Mouse (Mus musculus): Measurements from ENCODE around the gene Masp1. TPM values are rescaled to one million over a fixed set of nuclear protein-coding genes. Genes with fewer than 3 reads are reported as not detected.

Masp1 gene
- polyA plus RNA-seq, 1 experiment: 16.4 TPM

DNA sequence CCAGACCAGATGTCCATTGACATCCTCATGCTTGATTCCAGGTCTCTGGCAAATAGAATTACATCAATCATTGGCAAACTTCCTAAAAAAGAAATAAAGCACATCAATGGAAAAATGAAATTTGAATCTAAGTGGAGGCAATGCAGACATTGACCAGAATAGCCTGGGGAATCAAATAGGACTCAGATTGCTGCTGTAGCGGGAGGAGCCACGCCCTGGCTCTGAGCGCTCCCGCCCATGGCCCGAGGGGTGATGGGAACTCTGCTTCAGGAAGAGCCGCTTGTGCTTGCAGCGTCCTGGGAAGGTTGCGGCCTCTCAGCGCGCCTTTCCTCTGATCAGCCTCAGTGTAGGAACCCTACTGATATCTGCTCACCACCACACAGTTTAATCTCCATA, 104.4 kb downstream of the Masp1 start:
- H3K4me3 ChIP-seq: no peak overlapping the region

DNA sequence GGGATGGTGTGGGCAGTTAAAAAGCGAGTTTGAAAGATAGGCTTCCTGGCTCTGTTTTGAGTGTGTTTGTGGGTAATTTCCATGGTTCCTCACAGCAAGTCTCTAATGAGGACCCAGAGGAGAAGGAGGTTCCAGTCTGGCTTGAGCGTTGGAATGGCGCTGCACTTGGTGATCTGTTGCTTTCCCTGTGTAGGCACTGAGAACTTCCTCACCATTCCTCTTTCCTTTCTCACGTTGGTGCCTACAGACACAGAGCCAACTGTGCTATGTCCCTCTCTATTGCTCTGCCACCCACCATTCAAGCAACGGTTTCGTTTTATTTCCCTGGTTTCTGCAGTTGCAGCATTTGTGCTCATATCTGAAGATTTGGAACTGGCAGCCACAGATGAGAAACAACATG, 107.7 kb downstream of the Masp1 start:
- no peaks in the 10 kb centered on the region for H3K36me3 ChIP-seq (ENCODE audit: control insufficient read depth, insufficient read depth)
- no peak overlapping the region for H3K4me2 ChIP-seq (ENCODE audit: low read depth)
- no peaks in the 10 kb centered on the region for H3K79me2 ChIP-seq (ENCODE audit: control insufficient read depth, insufficient read depth)
- H3K4me3 ChIP-seq: no peak overlapping the region
- TF ChIP-seq USF1 (IDR thresholded peaks at IDR 0.05; ENCODE audit: low read depth) (no peak), TCF3 (IDR thresholded peaks at IDR 0.05; ENCODE audit: insufficient read length, low read depth) (no peak), POLR2AphosphoS2 (IDR thresholded peaks at IDR 0.05; ENCODE audit: insufficient read length, low read depth) (no peak), TCF12 (IDR thresholded peaks at IDR 0.05; ENCODE audit: insufficient read depth, poor library complexity, severe bottlenecking) (no peak)
- H3K27me3 ChIP-seq (ENCODE audit: control insufficient read depth, insufficient read depth, insufficient read length): no peaks in the 10 kb centered on the region
- no peak overlapping the region for H3ac ChIP-seq (ENCODE audit: control insufficient read depth, insufficient read length)

More for the DNA sequence above, 104.4 kb downstream of the Masp1 start:
- H3ac ChIP-seq (ENCODE audit: control insufficient read depth, insufficient read length): no peak overlapping the region
- no peaks in the 10 kb centered on the region for H3K79me2 ChIP-seq (ENCODE audit: control insufficient read depth, insufficient read depth)
- H3K4me2 ChIP-seq (ENCODE audit: low read depth): peak overlapping the region; percentile 9
- TF ChIP-seq E2F4 (IDR thresholded peaks at IDR 0.05; ENCODE audit: insufficient read depth) (no peak), MYOG (IDR thresholded peaks at IDR 0.05; ENCODE audit: control insufficient read depth in 1 of 3, insufficient read depth in 1 of 3, insufficient read length in 2 of 3, low read depth in 2 of 3) (no peak), TCF3 (IDR thresholded peaks at IDR 0.05; ENCODE audit: insufficient read length, low read depth) (no peak), POLR2AphosphoS2 (IDR thresholded peaks at IDR 0.05; ENCODE audit: insufficient read length, low read depth) (no peak), USF1 (IDR thresholded peaks at IDR 0.05; ENCODE audit: low read depth) (no peak)
- no peaks in the 10 kb centered on the region for H3K36me3 ChIP-seq (ENCODE audit: control insufficient read depth, insufficient read depth)
- no peaks in the 10 kb centered on the region for H3K27me3 ChIP-seq (ENCODE audit: control insufficient read depth, insufficient read depth, insufficient read length)

DNA sequence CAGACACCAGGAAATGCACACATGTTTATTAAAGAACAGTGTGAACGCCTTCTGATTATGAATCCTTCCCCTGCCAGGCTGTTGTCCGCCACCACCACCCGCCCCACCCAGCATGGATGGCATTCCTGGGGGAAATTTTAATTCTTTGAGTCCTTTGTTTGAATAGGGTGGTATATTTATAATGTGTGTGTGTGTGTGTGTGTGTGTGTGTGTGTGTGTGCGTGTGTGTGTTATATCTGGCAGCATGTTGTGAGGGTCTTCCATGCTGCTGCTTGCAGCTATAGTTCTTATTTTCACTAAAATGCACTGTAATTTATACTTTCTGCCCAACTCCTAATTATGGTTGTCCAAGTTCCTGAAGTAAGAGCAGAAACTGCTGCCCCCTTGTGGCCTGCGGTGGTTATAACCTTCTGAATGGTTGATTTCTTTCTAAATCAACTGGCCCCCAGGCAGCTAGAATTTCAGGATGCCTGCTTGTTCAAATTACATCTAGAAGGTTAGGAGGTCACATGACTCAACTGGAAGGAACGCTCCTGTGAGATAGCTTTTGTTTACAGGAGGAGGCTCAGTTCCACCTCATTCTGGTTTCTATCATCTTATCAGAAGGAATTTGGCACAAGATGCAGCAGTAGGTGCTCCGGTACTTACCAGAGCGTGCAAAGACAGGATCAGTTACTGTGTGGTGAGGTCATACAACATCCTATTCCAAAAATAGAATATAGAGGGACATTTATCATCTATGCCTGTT, 117.4 kb downstream of the Masp1 start:
- TF ChIP-seq USF1 (IDR thresholded peaks at IDR 0.05; ENCODE audit: low read depth) (peak; percentile 35), E2F4 (IDR thresholded peaks at IDR 0.05; ENCODE audit: insufficient read depth) (no peak)
- Histone ChIP-seq H3ac (ENCODE audit: control insufficient read depth, insufficient read length) (no peak overlapping the region), H3K36me3 (ENCODE audit: control insufficient read depth, insufficient read depth) (no peaks in the 10 kb centered on the region), H3K27me3 (ENCODE audit: control insufficient read depth, insufficient read depth, insufficient read length) (no peaks in the 10 kb centered on the region), H3K79me2 (ENCODE audit: control insufficient read depth, insufficient read depth) (no peaks in the 10 kb centered on the region), H3K4me2 (ENCODE audit: low read depth) (peak overlapping the region; percentile 31), H3K4me3 (no peak overlapping the region)

- H3K4me2 ChIP-seq (ENCODE audit: low read depth): no peak overlapping the region
- no peak for TF ChIP-seq POLR2A (IDR thresholded peaks at IDR 0.05; ENCODE audit: insufficient read length, low read depth)
- no peak for TF ChIP-seq MAX (IDR thresholded peaks at IDR 0.05; ENCODE audit: low read depth)
- no peak for TF ChIP-seq USF1 (IDR thresholded peaks at IDR 0.05; ENCODE audit: low read depth)
- no peak for TF ChIP-seq TCF3 (IDR thresholded peaks at IDR 0.05; ENCODE audit: insufficient read length, low read depth)
- no peak for TF ChIP-seq TCF12 (IDR thresholded peaks at IDR 0.05; ENCODE audit: insufficient read depth, poor library complexity, severe bottlenecking)
- TF ChIP-seq POLR2AphosphoS2 (IDR thresholded peaks at IDR 0.05; ENCODE audit: insufficient read length, low read depth): no peak
- TF ChIP-seq SRF (IDR thresholded peaks at IDR 0.05; ENCODE audit: control insufficient read depth, insufficient read length, low read depth): no peak
- TF ChIP-seq E2F4 (IDR thresholded peaks at IDR 0.05; ENCODE audit: insufficient read depth): no peak
- TF ChIP-seq MYOD1 (IDR thresholded peaks at IDR 0.05; ENCODE audit: control insufficient read depth in 1 of 3, insufficient read length in 2 of 3, low read depth in 2 of 3): no peak
- TF ChIP-seq CEBPB (IDR thresholded peaks at IDR 0.05; ENCODE audit: insufficient read depth, poor library complexity, severe bottlenecking): no peak
- no peak for TF ChIP-seq REST (IDR thresholded peaks at IDR 0.05; ENCODE audit: insufficient read depth, insufficient read length)
- TF ChIP-seq MYOG (IDR thresholded peaks at IDR 0.05; ENCODE audit: control insufficient read depth in 1 of 3, insufficient read depth in 1 of 3, insufficient read length in 2 of 3, low read depth in 2 of 3): no peak
Observed at GRCm38 (mm10) chr16:23401959-23402358, 118.7 kb downstream of the Masp1 start.

DNA sequence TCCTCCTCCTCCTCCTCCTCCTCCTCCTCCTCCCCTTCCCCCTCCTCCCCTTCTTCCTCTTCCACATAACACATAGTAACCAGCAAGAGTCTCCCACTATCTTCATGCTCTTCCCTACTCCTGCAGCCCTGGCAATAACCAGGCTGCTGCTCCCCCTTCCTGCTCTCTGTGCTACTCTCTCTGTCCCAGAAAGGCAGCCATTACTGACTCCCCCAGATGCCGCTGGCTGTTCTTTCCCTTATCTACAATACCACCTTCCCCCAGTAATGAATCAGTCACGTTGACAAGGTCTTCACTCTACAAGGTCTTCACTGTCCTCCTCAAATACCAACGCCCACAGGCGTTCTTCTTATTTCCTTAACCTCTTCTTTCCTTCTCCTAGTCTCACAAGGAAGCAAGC, 119.2 kb downstream of the Masp1 start:
- Histone ChIP-seq H3K79me2 (ENCODE audit: control insufficient read depth, insufficient read depth) (no peaks in the 10 kb centered on the region), H3ac (ENCODE audit: control insufficient read depth, insufficient read length) (no peak overlapping the region), H3K4me2 (ENCODE audit: low read depth) (no peak overlapping the region), H3K27me3 (ENCODE audit: control insufficient read depth, insufficient read depth, insufficient read length) (no peaks in the 10 kb centered on the region), H3K36me3 (ENCODE audit: control insufficient read depth, insufficient read depth) (no peaks in the 10 kb centered on the region), H3K4me3 (no peak overlapping the region)
- TF ChIP-seq TCF12 (IDR thresholded peaks at IDR 0.05; ENCODE audit: insufficient read depth, poor library complexity, severe bottlenecking) (no peak), MAX (IDR thresholded peaks at IDR 0.05; ENCODE audit: low read depth) (no peak), POLR2A (IDR thresholded peaks at IDR 0.05; ENCODE audit: insufficient read length, low read depth) (no peak), POLR2AphosphoS2 (IDR thresholded peaks at IDR 0.05; ENCODE audit: insufficient read length, low read depth) (no peak), TCF3 (IDR thresholded peaks at IDR 0.05; ENCODE audit: insufficient read length, low read depth) (no peak), SRF (IDR thresholded peaks at IDR 0.05; ENCODE audit: control insufficient read depth, insufficient read length, low read depth) (no peak), MYOG (IDR thresholded peaks at IDR 0.05; ENCODE audit: control insufficient read depth in 1 of 3, insufficient read depth in 1 of 3, insufficient read length in 2 of 3, low read depth in 2 of 3) (no peak), E2F4 (IDR thresholded peaks at IDR 0.05; ENCODE audit: insufficient read depth) (no peak), CEBPB (IDR thresholded peaks at IDR 0.05; ENCODE audit: insufficient read depth, poor library complexity, severe bottlenecking) (no peak), USF1 (IDR thresholded peaks at IDR 0.05; ENCODE audit: low read depth) (no peak), MYOD1 (IDR thresholded peaks at IDR 0.05; ENCODE audit: control insufficient read depth in 1 of 3, insufficient read length in 2 of 3, low read depth in 2 of 3) (no peak)

More at GRCm38 (mm10) chr16:23401959-23402358, 118.7 kb downstream of the Masp1 start:
- no peak overlapping the region for H3ac ChIP-seq (ENCODE audit: control insufficient read depth, insufficient read length)
- H3K4me3 ChIP-seq: no peak overlapping the region
- H3K79me2 ChIP-seq (ENCODE audit: control insufficient read depth, insufficient read depth): no peaks in the 10 kb centered on the region
- no peaks in the 10 kb centered on the region for H3K27me3 ChIP-seq (ENCODE audit: control insufficient read depth, insufficient read depth, insufficient read length)
- H3K36me3 ChIP-seq (ENCODE audit: control insufficient read depth, insufficient read depth): no peaks in the 10 kb centered on the region

Other genes starting within 250 kb of the Masp1 start
- not detected for gene Rtp1, start 91.7 kb downstream of the Masp1 start, polyA plus RNA-seq (2012; fragmentation: generic; extraction: Trizol)
- gene Rtp4, start 524 bp downstream of the Masp1 start, polyA plus RNA-seq (2012; fragmentation: generic; extraction: Trizol): 0.82 TPM